Mouse (Mus musculus) monocyte, adult 2 months (primary cell): ENCODE data around the gene Ampd1.

Source experiments
- DNase-seq, 2 experiments: peaks; one replicate each; pipeline ENCODE4 v3.0.0; 2022; ENCODE audit warnings: low spot score in 2 of 2, low read depth in 1 of 2

Ampd1 gene

GRCm38 (mm10) chr3:103102454-103103390, 28.9 kb downstream of the Ampd1 start, which contains the start of gene Dennd2c:
Gene Dennd2c, plus strand, starts transcription at chr3:103102604.
- peak; percentile 71 to 88 for DNase-seq

- no peak for DNase-seq
These were observed 33.9 kb downstream of the Ampd1 start for GRCm38 (mm10) chr3:103107565-103108240.

GRCm38 (mm10) chr3:103112216-103112615, 38.4 kb downstream of the Ampd1 start:
- DNase-seq, result no peak

- no peak for DNase-seq
These were observed 49.8 kb downstream of the Ampd1 start for GRCm38 (mm10) chr3:103123636-103124035.

GRCm38 (mm10) chr3:103126138-103126537, 52.3 kb downstream of the Ampd1 start:
- DNase-seq, result no peak

- no peak for DNase-seq
These were observed 53.4 kb downstream of the Ampd1 start for GRCm38 (mm10) chr3:103127177-103127576.

- DNase-seq, result no peak
These were observed 53.9 kb downstream of the Ampd1 start for GRCm38 (mm10) chr3:103127721-103128120.

- no peak for DNase-seq
These were observed 54.4 kb downstream of the Ampd1 start for GRCm38 (mm10) chr3:103128251-103128650.

- DNase-seq, result no peak
These were observed 55.7 kb downstream of the Ampd1 start for GRCm38 (mm10) chr3:103129367-103130159.

GRCm38 (mm10) chr3:103130236-103130751, 56.5 kb downstream of the Ampd1 start:
- DNase-seq, result peak; percentile 12 to 29

GRCm38 (mm10) chr3:103133098-103133497, 59.3 kb downstream of the Ampd1 start:
- no peak for DNase-seq

- no peak for DNase-seq
These were observed 62.7 kb downstream of the Ampd1 start for GRCm38 (mm10) chr3:103136414-103137077.

- no peak for DNase-seq
These were observed 65.2 kb downstream of the Ampd1 start for GRCm38 (mm10) chr3:103139047-103139446.

GRCm38 (mm10) chr3:103140095-103140838, 66.5 kb downstream of the Ampd1 start:
- peak in 1 of 2 experiments; percentile 21 for DNase-seq

GRCm38 (mm10) chr3:103141287-103141686, 67.5 kb downstream of the Ampd1 start:
- no peak for DNase-seq

GRCm38 (mm10) chr3:103142366-103142765, 68.6 kb downstream of the Ampd1 start:
- DNase-seq, result no peak

- no peak for DNase-seq
These were observed 71.5 kb downstream of the Ampd1 start for GRCm38 (mm10) chr3:103145336-103145735.

GRCm38 (mm10) chr3:103145791-103146190, 72.0 kb downstream of the Ampd1 start:
- no peak for DNase-seq

- no peak for DNase-seq
These were observed 72.7 kb downstream of the Ampd1 start for GRCm38 (mm10) chr3:103146330-103147166.
